Mouse (Mus musculus) adrenal gland (tissue): Measurements from ENCODE around the gene Tut4.

Source experiments
- intact Hi-C: fragments of 180-260 bp; cut with DNase I; formaldehyde crosslinking; loops from one replicate; pipeline ENCODE4 v1.15.1; 2025

Tut4 gene

GRCm38 (mm10) chr4:108484230-108484629 lies 25.0 kb downstream of the Tut4 start:
- intact Hi-C loops, result no loop called here

GRCm38 (mm10) chr4:108503023-108503422 lies 43.8 kb downstream of the Tut4 start:
- intact Hi-C loops, result no loop called here

DNA sequence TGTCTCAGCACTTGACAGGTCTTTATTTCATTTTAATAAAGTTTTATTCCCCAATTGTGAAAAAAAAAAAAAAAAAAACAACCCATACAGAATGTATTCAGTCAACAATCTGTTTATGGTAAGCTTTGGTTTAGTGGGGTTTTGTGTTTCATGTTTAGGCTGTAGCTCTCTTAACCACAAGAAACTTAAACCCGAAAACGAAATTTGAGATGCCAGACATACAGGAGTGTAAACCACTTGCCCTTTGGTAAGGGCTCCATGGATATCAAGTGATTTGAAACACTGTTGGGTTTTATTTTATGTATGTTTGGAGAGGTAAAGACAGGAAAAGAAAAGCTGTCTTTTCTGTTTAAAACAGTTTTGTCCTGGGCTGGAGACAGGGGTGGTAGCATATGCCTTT lies 80.5 kb downstream of the Tut4 start:
- intact Hi-C loops, result no loop called here

GRCm38 (mm10) chr4:108565026-108565425 lies 105.8 kb downstream of the Tut4 start:
- intact Hi-C loops, result loop anchor here (10.0 kb wide), 1 partner anchor 230 kb away; no protein-coding TSS in a partner anchor

GRCm38 (mm10) chr4:108572644-108573043 lies 113.4 kb downstream of the Tut4 start:
- intact Hi-C loops, result no loop called here

DNA sequence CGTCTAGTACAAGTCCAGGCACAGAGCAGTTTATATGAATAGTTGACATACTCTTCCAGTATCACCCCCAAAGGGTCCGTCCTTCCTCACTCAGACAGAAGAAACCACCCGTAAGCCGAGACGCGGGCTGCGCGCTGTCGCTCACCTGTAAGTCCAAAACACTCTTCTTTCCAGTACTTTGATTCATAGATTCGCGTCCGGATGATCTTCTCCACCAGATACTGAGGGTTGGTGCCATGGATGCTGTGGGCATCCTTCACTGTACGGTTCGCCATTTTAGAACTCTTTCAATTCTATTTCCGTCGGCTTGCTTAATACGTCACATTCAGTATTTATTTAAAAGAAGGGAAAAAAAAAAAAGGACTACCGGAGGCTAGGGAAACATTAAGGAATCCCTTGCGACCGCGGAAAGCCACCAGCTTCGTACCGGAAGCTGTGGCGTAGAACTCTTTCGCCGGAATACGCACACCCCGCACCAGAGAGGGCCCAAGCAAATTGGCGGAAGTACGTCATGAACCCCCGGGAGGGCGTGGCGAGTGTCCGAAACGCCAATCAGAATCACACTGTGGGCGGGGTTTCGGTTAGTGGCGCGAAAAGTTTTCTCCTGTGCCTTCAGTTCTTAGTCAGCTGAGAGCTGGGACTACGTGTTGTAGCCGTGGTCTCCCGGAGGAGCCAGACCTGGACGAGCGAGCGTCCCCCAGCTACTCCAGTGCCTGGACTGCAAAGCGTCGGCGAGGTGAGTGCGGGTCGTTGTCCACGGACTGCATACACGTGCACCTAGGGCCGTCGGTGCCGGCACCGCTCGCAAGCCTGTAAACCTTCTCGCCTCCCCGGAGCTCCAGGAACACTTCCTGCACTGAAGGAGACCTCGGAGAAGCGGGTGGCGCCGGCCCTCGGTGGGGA lies 119.9 kb downstream of the Tut4 start, which contains the start of the genes Prpf38a and Orc1:
Gene Prpf38a, minus strand, starts transcription at position 497 of the 903 bp plus-strand sequence.
Gene Orc1, plus strand, starts transcription at position 584 of the 903 bp plus-strand sequence.
- intact Hi-C loops, result loop anchor here (5.0 kb wide), 1 partner anchor 38 kb away; the partner anchor contains the start of gene Cc2d1b

DNA sequence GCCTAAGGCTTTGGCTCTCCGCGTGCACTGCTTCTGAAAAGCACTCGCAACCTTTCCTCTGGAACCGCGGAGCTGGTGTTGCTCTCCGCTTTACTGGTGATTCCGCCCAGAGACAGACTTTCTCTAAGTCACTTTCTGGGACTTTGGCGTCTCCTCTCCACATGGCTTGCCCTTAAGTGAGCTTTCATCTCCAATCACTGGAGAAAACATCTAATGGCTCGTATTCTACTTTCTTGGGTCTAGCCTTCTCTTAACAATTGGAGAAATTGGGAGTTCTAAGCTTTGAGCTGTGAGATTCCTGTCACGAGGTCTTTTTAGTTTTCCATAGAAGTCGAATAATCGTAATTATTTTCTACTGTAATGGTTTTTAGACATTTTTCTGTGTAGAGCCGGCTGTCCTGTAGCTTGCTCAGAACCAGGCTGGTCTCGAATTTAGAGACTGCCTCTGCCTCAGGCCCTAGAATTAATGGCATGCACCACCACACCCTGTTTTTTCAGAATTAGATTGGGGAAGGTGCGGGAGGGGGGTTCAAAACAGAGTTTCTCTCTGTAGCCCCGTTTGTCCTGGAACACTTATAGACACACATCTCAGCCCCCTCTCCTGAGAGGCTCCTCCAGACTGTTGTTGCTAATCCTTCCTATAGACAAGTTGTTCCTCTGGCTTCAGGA lies 120.7 kb downstream of the Tut4 start:
- intact Hi-C loops, result loop anchor here (5.0 kb wide), 1 partner anchor 37 kb away; the partner anchor contains the start of gene Cc2d1b

GRCm38 (mm10) chr4:108593376-108593775 lies 134.2 kb downstream of the Tut4 start:
- intact Hi-C loops, result no loop called here

DNA sequence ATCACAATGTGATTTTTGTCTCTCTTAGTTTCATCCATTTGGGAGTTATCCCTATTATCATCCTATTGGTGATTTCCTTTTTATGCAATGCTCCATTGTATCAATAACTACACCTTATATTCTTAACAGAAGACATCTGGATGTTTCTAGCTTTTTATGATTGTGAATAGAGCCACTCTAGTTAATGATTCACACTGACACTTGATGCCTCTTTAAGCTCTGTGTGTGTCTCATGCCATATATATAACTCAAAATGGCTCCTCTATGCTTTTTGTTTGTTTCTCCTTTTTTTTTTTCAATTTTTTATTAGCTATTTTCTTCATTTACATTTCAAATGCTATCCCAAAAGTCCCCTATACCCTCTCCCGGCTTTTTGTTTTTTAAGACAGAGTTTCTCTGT lies 136.6 kb downstream of the Tut4 start:
- intact Hi-C loops, result no loop called here

GRCm38 (mm10) chr4:108598306-108598705 lies 139.1 kb downstream of the Tut4 start:
- intact Hi-C loops, result no loop called here

GRCm38 (mm10) chr4:108601870-108602269 lies 142.6 kb downstream of the Tut4 start:
- intact Hi-C loops, result no loop called here

- intact Hi-C loops, result no loop called here
Observed at GRCm38 (mm10) chr4:108608651-108609050, 149.4 kb downstream of the Tut4 start.
